Mouse (Mus musculus): ENCODE data around the gene Tmem223. TPM values are rescaled to one million over a fixed set of nuclear protein-coding genes. Genes with fewer than 3 reads are reported as not detected.

Gene Tmem223
- polyA plus RNA-seq, 2 experiments from 2014 or later = 117 to 124 TPM

GRCm38 (mm10) chr19:8803879-8804660, 33.3 kb downstream of the Tmem223 start:
- no peak for ATAC-seq

GRCm38 (mm10) chr19:8806810-8807209, 36.0 kb downstream of the Tmem223 start:
- no peak for ATAC-seq

- ATAC-seq = no peak
These were observed 45.0 kb downstream of the Tmem223 start for GRCm38 (mm10) chr19:8815812-8816211.

- no peak for ATAC-seq
These were observed 46.2 kb downstream of the Tmem223 start for GRCm38 (mm10) chr19:8817001-8817400.

GRCm38 (mm10) chr19:8818301-8818798, 47.6 kb downstream of the Tmem223 start:
- no peak for ATAC-seq

GRCm38 (mm10) chr19:8818801-8819595, 48.2 kb downstream of the Tmem223 start, which contains the start of gene Ttc9c:
Gene Ttc9c, minus strand, starts transcription at chr19:8819333.
- ATAC-seq = peak; percentile 71

- ATAC-seq = peak; percentile 83
These were observed 49.0 kb downstream of the Tmem223 start, which contains the start of gene Hnrnpul2 for GRCm38 (mm10) chr19:8819596-8820423. Gene Hnrnpul2, plus strand, starts transcription at chr19:8820010.

GRCm38 (mm10) chr19:8820424-8820956, 49.7 kb downstream of the Tmem223 start:
- no peak for ATAC-seq

GRCm38 (mm10) chr19:8821146-8821545, 50.4 kb downstream of the Tmem223 start:
- no peak for ATAC-seq

Other genes starting within 250 kb of the Tmem223 start
- under 1 TPM in 1 of 2 experiments, not detected in 1; 0.12 TPM for gene Slc22a8, start 179.7 kb upstream of the Tmem223 start, polyA plus RNA-seq (2017; shearing (Covaris generic))
- gene Slc22a6, start 153.0 kb upstream of the Tmem223 start, polyA plus RNA-seq (2017; shearing (Covaris generic)) = not detected
- gene Chrm1, start 107.2 kb upstream of the Tmem223 start, polyA plus RNA-seq (2017; shearing (Covaris generic)) = not detected
- 10 to 100 TPM; 63.7 to 85.1 TPM for gene Slc3a2, start 47.6 kb upstream of the Tmem223 start, polyA plus RNA-seq (2017; shearing (Covaris generic))
- 10 to 100 TPM; 72.5 to 92.2 TPM for gene Wdr74, start 35.2 kb upstream of the Tmem223 start, polyA plus RNA-seq (2017; shearing (Covaris generic))
- gene 1700092M07Rik, start 30.3 kb upstream of the Tmem223 start, polyA plus RNA-seq (2017; shearing (Covaris generic)) = under 1 TPM in 1 of 2 experiments, not detected in 1; 0.75 TPM
- gene Stx5a, start 29.6 kb upstream of the Tmem223 start, polyA plus RNA-seq (2017; shearing (Covaris generic)) = 100 to 1,000 TPM; 132 to 165 TPM
- gene Nxf1, start 13.9 kb upstream of the Tmem223 start, polyA plus RNA-seq (2017; shearing (Covaris generic)) = 100 to 1,000 TPM; 163 to 188 TPM
- 100 to 1,000 TPM in 1 of 2 experiments, 10 to 100 TPM in 1; 85.6 to 101 TPM for gene Tmem179b, start 3.5 kb downstream of the Tmem223 start, polyA plus RNA-seq (2017; shearing (Covaris generic))
- 1 to 10 TPM; 5.4 to 6.5 TPM for gene Taf6l, start 15.4 kb downstream of the Tmem223 start, polyA plus RNA-seq (2017; shearing (Covaris generic))
- 100 to 1,000 TPM; 181 to 198 TPM for gene Polr2g, start 27.6 kb downstream of the Tmem223 start, polyA plus RNA-seq (2017; shearing (Covaris generic))
- 1 to 10 TPM; 2.1 to 4.7 TPM for gene Zbtb3, start 31.6 kb downstream of the Tmem223 start, polyA plus RNA-seq (2017; shearing (Covaris generic))
- 10 to 100 TPM; 41.6 to 59.0 TPM for gene Ttc9c, start 48.3 kb downstream of the Tmem223 start, polyA plus RNA-seq (2017; shearing (Covaris generic))
- gene Hnrnpul2, start 49.0 kb downstream of the Tmem223 start, polyA plus RNA-seq (2017; shearing (Covaris generic)) = 1 to 10 TPM; 4.2 to 6.9 TPM
- gene AC129217.1, start 58.8 kb downstream of the Tmem223 start, polyA plus RNA-seq (2017; shearing (Covaris generic)) = not detected
- 10 to 100 TPM; 86.8 to 98.9 TPM for gene Bscl2, start 66.5 kb downstream of the Tmem223 start, polyA plus RNA-seq (2017; shearing (Covaris generic))
- 1 to 10 TPM in 1 of 2 experiments, under 1 TPM in 1; 0.91 to 1.4 TPM for gene Gng3, start 68.2 kb downstream of the Tmem223 start, polyA plus RNA-seq (2017; shearing (Covaris generic))
- not detected for gene Lrrn4cl, start 79.8 kb downstream of the Tmem223 start, polyA plus RNA-seq (2017; shearing (Covaris generic))
- 10 to 100 TPM; 65.0 to 70.2 TPM for gene Ubxn1, start 100.5 kb downstream of the Tmem223 start, polyA plus RNA-seq (2017; shearing (Covaris generic))
- 10 to 100 TPM; 80.7 to 88.3 TPM for gene Uqcc3, start 109.9 kb downstream of the Tmem223 start, polyA plus RNA-seq (2017; shearing (Covaris generic))
- 10 to 100 TPM; 58.1 to 77.2 TPM for gene Lbhd1, start 112.7 kb downstream of the Tmem223 start, polyA plus RNA-seq (2017; shearing (Covaris generic))
- gene Gm49403, start 112.9 kb downstream of the Tmem223 start, polyA plus RNA-seq (2017; shearing (Covaris generic)) = not detected
- 100 to 1,000 TPM; 102 to 103 TPM for gene 1810009A15Rik, start 117.9 kb downstream of the Tmem223 start, polyA plus RNA-seq (2017; shearing (Covaris generic))
- gene Gm49416, start 117.9 kb downstream of the Tmem223 start, polyA plus RNA-seq (2017; shearing (Covaris generic)) = not detected
- gene Ints5, start 122.0 kb downstream of the Tmem223 start, polyA plus RNA-seq (2017; shearing (Covaris generic)) = 10 to 100 TPM in 1 of 2 experiments, 1 to 10 TPM in 1; 8.7 to 12.2 TPM
- 10 to 100 TPM; 50.2 to 83.9 TPM for gene Ganab, start 127.1 kb downstream of the Tmem223 start, polyA plus RNA-seq (2017; shearing (Covaris generic))
- 10 to 100 TPM; 18.4 to 19.6 TPM for gene B3gat3, start 149.4 kb downstream of the Tmem223 start, polyA plus RNA-seq (2017; shearing (Covaris generic))
- gene Rom1, start 158.4 kb downstream of the Tmem223 start, polyA plus RNA-seq (2017; shearing (Covaris generic)) = 1 to 10 TPM; 5.1 to 9.2 TPM
- gene Eml3, start 158.6 kb downstream of the Tmem223 start, polyA plus RNA-seq (2017; shearing (Covaris generic)) = 10 to 100 TPM; 18.7 to 24.9 TPM
- gene Mta2, start 170.9 kb downstream of the Tmem223 start, polyA plus RNA-seq (2017; shearing (Covaris generic)) = 100 to 1,000 TPM in 1 of 2 experiments, 10 to 100 TPM in 1; 81.7 to 126 TPM
- gene Tut1, start 182.9 kb downstream of the Tmem223 start, polyA plus RNA-seq (2017; shearing (Covaris generic)) = 10 to 100 TPM; 30.3 to 67.9 TPM
- 100 to 1,000 TPM; 667 to 787 TPM for gene Eef1g, start 196.0 kb downstream of the Tmem223 start, polyA plus RNA-seq (2017; shearing (Covaris generic))
- gene Ahnak, start 218.3 kb downstream of the Tmem223 start, polyA plus RNA-seq (2017; shearing (Covaris generic)) = 10 to 100 TPM; 45.2 to 48.9 TPM

Measured in CD4-positive, CD25-positive, alpha-beta regulatory T cell, adult 4 months (primary cell).